Mouse (Mus musculus): ENCODE data around the gene Nsun2. TPM values are rescaled to one million over a fixed set of nuclear protein-coding genes. Genes with fewer than 3 reads are reported as not detected.
"Not testable (repeated sequence)": the region's sequence is repeated elsewhere in the genome, so short reads cannot be mapped to it uniquely, and the experiment has no call there.

The Nsun2 gene
- total RNA-seq, 2 experiments from 2014 or later = 40.7 to 41.0 TPM

DNA sequence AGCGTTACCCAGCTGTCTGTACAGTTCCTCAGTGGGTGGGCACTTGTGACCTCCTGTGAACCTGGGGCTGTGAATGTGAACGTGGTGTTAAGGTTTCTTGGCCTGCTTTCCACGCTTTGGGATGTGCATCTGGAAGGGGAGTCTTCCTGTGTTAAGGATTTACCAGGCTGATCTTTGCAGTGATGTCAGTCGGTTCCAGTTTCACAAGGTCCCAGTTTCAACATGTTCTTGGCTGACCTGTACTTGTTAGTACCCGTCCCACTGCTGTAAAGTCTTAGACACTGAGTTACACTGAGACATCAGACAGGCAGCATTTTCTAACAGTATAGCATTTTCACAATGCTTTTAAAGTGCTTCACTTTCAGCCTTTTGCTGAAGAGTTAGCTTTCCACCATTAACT is 90.3 kb downstream of the Nsun2 start:
- no peak for DNase-seq
- intact Hi-C loops (cut with DNase I) = no loop called here

DNA sequence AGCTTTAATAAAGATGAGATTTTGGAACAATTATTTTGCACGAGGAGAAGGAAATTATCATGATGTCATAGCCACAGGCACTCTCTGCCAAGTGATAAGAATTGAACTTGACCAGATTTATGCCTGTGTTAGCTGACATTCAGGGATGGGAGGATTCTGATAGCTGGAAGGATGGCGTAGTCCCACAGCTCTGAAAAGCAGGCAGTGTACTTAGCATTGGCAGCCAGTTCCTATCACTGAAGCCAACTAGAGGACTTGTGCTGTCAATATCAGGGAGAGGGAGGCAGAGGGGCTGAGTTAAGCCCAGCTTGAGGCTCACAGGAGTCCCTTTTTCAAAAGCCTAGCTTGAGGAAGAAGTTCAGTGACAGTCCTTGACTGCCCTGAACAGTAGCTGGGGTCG is 91.0 kb downstream of the Nsun2 start:
- intact Hi-C loops (cut with DNase I) = no loop called here
- no peak for DNase-seq

DNA sequence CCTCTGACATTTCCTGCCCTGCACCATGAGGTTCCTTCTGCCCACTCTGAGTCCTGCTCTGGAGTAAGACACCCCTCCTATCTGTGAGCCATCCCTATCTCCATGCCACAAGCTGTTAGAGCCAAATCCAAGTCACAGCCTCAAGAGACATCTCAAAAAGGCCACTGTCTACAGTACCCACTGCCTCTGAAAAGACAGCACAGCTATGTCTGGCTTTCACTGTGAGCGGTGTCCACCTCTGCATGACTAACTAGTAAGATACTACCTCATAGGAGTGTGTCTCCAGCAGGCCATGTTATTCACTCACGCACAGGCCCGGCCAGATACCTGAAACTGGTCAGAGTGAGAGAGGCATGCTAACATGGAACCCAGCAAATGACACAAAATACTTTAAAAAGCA is 94.4 kb downstream of the Nsun2 start:
- DNase-seq = no peak
- intact Hi-C loops (cut with DNase I) = no loop called here

DNA sequence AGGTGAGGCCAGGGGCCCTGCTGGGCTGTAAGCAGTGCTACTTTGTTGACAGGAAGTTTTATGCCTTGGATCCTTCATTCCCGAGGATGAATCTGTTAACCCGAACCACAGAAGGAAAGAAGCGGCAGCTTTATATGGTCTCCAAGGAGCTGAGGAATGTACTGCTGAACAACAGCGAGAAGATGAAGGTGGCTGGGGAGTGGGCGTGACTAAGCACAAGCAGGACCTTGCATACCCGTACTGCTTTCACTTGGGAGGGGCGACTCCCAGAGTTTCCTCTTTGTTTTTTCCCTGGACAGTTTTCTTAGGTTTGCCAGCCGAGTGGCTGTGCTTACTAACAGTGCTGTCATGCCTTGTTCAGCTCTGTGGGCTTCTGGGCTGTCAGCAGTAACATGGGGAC is 97.0 kb downstream of the Nsun2 start:
- no peak for DNase-seq
- intact Hi-C loops (cut with DNase I) = no loop called here

DNA sequence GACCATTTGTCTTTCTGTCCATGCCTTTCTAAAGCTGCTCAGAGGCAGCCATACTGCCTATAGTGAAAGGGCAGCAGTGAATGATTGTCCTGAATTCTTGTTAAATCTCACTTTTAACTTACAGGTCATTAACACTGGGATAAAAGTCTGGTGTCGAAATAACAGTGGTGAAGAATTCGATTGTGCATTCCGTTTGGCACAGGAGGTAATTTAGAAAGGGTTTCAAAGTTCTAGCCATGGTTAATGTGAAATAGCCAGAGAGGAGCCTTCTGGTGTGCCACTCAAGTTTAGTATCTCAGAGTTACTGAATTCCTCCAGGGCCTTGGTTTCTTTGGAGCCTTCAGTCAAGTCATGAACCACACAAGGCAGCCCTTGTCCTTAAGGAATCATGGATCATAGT is 97.6 kb downstream of the Nsun2 start:
- intact Hi-C loops (cut with DNase I) = no loop called here
- DNase-seq = no peak

DNA sequence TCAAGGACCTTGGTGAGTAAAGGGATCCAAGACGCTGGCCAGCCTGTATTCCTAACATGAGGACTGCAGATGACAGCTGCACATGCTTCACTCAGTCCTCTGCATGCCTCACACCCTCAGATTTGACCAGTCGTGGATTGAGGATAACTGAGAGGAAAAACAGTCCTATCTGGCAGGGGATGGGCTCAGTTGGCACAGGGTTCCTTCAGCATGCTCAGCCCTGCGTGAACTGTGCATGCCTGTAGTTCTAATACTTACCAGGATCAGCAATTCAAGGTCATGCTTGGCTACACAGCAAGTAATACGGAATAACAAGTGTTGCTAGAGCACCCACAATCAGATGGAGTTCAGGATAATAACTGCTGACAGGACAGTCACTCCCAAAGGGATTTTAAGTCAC is 98.1 kb downstream of the Nsun2 start:
- intact Hi-C loops (cut with DNase I) = no loop called here
- no peak for DNase-seq

DNA sequence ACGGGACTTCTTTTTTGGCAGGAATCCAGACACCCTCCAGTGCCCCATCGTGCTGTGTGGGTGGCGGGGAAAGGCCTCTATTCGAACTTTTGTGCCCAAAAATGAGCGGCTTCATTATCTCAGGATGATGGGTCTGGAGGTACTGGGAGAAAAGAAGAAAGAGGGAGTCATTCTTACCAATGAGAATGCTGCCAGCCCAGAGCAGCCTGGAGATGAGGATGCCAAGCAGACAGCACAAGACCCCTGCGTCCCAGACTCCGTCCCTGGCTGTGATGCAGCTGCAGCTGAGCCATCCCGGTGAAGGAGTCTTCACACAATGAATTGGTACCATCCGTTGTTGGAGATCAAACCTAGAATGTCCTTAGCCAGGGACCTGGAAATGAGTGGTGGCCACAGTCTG is 100.0 kb downstream of the Nsun2 start:
- intact Hi-C loops (cut with DNase I) = no loop called here
- DNase-seq = no peak

DNA sequence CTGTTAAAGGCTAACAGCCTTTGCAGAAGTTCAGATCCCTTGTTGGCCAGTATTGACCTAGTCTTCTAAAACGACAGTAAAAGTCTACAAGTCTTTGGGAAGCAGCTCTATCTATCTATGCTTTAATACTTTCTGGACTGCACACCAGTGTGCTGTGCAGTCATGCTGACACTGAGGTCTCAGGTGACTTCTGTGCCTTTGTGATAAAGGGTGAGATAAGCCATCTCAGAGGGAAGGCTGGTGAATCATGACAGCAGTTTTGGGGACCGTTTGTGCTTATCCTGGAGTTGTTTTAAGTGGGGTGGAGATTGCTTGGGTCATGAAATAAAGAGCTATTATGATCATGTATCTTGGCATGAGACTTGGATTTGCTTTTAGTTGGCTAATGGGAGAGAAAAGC is 100.4 kb downstream of the Nsun2 start:
- intact Hi-C loops (cut with DNase I) = no loop called here
- DNase-seq = no peak

DNA sequence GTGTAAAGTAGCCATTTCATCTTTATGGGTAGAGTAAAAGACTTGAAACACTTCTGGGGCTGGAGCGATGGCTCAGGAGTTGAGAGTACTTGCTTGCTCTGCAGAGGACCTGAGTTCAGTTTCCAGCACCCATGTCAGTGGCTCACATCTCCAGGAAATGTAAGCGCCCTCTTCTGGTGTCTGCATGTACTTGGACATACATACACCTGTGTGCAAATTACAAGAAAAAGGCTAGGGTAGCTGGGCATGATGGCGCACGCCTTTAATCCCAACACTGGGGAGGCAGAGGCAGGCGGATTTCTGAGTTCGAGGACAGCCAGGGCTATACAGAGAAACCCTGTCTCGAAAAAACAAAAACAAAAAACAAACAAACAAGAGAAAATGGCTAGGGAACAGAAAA is 102.3 kb downstream of the Nsun2 start:
- intact Hi-C loops (cut with DNase I) = not testable (repeated sequence)

DNA sequence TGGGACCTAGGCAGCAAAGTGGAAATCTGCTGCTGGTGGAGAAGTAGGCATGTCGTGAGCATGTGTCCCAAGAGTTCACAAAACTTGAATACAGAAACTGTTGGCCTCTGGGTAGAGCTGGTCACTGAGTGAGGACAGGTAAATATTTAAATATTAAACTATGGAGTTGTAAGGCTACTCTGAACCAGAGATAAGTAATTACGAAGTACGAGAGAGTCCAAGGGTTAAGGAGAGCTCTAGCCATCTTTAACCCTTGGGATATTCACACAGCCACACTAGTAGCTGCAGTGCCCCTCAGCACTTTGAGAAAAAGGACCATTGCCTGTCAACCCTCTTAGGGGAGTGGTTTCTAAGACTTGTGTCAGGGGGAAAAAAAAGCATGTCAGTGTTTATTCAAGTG is 102.8 kb downstream of the Nsun2 start:
- intact Hi-C loops (cut with DNase I) = no loop called here

More for the DNA sequence above, 102.3 kb downstream of the Nsun2 start:
- not testable (repeated sequence) for DNase-seq

DNA sequence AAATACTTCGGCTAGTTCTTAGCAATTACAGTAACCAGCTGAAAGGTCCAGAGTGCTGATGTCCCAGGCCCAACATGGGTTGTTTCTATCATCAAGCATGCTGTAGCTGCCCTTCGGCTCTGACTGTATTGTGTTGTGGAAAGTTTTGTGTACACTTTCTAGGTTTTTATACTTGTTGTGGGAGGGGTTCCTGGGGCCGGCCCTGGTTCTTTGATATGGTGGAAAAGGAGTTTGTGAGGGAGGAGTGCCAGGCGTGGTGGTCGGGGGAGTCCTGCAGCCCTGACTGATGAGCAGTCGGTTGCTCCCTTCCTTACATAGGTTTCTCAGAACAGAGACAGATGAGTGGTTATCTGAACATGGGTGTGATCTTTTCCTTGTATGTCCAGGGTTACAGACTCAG is 103.3 kb downstream of the Nsun2 start:
- intact Hi-C loops (cut with DNase I) = no loop called here
- DNase-seq = no peak

More for the DNA sequence above, 102.8 kb downstream of the Nsun2 start:
- no peak for DNase-seq

DNA sequence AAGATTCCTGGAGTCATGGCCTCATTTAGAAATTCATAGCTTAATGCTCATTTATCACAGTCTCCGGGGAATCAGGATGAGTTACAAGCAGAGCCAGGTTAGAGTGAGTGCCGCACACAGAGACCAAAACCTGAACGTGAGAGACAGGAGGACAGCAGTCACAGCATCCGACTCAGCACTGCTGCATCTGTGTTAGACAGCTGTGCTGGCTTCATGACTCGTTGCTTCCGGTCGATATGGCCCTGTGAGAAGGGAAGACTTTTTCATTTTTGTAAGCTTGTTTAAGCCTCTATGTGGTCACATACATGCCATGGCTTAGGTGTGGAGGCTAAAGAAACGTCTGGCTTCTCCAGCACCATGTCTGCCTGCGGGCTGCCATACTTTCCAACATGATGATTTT is 104.1 kb downstream of the Nsun2 start:
- intact Hi-C loops (cut with DNase I) = no loop called here
- no peak for DNase-seq

DNA sequence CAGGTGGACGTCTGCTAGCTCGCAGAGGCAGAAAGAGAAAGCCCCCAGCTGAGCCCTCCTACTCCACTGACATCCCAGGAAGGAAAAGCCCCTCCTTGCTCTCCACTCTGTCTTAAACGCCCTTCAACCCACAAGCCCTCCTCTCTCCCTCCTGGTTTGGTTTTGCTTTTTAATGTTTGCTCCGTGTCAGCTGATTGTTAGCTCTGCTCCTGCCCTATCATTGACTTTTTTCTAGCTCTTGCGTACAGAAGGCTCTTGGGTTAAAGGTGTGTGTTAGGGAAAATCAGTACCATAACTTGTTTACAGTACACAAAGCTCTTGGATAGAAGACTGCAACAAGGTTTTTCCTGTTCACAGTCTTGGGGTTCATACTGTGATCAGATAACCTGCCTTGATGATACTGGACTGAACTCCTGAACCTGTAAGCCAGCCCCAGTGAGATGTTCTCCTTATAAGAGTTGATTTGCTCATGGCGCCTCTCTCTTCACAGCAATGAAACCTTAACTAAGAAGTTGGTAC is 104.6 kb downstream of the Nsun2 start:
- DNase-seq = no peak

DNA sequence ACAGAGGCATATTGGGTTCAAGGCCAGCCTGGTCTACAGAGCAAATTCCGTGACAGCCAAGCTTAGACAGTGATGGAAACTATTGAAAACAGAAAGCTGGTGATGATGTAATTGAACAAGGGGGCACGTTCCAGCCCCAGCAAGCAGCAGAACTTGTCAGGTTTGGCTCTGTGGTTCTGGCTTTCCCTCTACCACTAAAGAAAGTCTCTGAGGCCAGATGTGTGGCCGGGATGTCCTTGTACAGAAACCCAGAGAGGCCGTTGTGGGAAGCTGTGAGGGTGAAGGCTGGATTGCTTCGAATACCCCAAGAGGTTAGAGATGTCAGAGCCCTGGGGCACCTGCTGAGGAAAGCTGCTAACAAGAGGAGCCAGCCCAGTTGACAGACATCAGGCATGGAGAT is 105.7 kb downstream of the Nsun2 start:
- intact Hi-C loops (cut with DNase I) = no loop called here
- no peak for DNase-seq

More for the DNA sequence above, 104.6 kb downstream of the Nsun2 start:
- intact Hi-C loops (cut with DNase I) = no loop called here

DNA sequence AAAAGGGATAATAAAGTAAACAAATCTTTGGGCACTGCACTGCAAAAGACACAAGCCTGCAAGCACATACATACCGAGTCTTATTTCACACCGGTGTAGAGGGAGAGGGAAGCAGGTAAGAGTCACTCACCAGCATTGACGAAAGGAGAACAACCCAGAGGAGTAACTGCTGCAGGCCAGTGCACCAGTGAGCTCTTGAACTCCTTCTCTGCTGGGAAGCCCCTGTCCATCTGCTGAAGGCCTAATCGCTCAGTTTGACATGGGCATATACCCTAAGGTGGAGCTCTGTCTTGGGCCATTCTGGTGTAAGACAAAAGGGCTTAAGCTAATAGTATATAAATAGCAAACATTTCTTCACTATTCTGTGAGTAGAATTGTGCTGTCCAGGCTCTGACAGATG is 106.6 kb downstream of the Nsun2 start:
- intact Hi-C loops (cut with DNase I) = no loop called here
- no peak for DNase-seq

DNA sequence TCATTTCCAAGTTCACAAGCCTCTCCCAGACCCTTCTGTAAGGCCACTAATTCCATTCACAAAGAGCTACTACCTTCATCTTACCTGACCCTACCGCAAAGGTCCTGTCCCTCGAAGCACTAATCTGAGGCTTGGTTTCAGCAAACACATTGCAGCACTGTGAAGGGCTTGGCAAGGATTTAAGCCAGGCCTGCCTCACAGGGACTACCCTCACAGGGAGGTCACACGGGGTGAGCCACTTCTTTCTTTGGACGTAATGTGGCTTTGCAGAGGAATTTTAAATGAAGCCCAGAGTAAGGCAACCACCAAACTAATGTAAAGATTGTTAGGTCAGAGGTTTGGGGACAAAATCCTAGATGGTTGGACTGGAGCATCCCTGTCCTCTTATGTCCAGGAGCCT is 107.0 kb downstream of the Nsun2 start:
- no peak for DNase-seq
- intact Hi-C loops (cut with DNase I) = no loop called here

DNA sequence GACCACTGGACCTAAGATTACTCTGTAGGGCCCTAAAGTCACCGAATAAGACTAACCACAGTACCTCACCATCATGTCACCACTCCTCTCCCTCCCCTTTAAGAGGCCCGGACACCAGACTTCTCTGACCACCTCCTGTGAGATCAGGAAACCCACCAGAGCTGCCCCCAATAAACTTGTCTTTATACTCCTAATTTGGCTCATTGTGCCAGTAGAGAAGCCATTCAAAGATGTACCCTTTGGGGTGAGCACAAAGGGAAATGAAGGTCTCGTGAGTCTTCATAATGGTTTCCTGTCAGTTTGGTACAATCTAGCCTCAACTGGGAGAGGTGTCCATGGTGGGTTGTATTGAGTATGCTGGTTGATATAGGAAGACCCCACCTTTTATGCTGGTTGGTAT is 107.5 kb downstream of the Nsun2 start:
- intact Hi-C loops (cut with DNase I) = no loop called here
- DNase-seq = no peak

DNA sequence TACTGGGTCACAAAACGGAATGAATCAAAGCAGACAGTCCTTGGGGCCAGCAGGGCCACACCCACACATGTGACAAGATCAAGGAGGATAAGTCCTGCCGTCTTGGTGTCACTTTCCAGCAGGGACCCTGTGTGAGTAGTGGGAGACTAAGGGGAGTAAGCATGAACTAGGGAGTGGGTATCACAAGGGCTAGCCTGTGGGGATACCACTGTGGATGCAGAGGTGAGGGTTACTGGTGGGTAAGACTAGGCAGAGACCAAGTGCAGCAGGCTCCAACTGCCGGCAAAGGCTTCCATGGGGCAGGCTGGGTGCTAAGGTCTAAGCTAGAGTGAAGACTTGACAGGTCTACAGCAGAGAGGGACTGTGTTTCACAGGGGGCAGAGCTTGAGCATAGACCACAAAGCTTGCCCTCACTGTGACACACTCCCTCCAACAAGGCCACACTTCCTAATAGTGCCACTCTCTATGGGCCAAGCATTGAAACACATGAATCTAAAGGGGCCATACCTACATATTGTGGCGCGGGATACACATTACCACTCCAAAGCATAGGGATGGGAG is 109.2 kb downstream of the Nsun2 start:
- intact Hi-C loops (cut with DNase I) = no loop called here
- DNase-seq = no peak

DNA sequence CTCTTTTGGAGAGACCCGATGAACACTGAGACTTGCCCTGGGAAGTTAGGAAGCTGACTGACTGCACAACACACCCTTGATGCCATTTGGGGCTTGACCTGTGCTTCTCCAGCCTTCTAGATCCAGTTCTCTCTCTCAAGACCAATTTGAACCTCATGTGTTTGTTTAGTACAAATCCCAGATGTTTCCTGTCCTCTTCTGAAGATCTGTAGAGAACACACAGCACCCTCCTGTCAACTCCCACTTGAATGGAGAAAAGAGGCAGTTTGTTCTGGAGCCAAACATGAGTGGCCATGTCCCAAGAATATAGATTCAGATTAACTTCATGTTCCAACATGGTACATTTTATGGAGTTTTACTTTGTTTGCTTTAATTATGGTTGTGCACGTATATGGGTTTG is 110.4 kb downstream of the Nsun2 start:
- intact Hi-C loops (cut with DNase I) = no loop called here
- DNase-seq = no peak

DNA sequence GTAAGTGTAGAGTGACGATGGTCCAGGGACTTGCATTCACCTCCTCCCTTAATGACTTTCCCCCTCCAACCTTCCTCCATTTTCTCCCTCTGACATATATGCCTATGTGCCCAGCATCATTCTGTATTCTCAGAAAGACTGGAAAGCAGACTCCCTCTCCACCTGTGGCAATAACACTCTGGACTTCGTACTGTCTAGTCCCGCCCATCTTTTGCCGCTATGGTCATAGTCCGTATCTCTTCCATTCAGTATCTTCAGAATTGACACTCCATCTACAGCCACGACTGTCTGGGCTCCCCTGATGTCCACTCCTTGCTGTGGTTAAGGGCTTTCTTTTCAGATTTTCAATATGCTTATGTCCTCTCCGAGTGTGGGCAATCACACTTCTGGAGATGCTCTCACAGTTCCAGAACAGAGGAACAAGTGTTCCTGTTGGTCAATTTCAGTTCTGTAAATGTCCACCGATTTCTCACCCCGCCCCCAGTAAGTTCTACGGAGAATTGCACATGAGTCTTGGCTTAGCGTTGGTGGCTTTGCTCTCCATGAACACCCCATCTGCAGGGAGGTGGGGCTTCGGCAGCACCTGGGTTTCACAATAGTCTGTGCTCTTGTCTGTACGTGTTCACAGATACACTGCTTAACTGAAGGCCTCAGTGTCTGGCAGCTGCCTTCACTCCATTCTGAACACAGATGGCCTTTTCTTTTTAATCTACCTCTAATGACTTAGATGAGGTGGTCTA is 111.1 kb downstream of the Nsun2 start:
- intact Hi-C loops (cut with DNase I) = no loop called here
- DNase-seq = no peak

DNA sequence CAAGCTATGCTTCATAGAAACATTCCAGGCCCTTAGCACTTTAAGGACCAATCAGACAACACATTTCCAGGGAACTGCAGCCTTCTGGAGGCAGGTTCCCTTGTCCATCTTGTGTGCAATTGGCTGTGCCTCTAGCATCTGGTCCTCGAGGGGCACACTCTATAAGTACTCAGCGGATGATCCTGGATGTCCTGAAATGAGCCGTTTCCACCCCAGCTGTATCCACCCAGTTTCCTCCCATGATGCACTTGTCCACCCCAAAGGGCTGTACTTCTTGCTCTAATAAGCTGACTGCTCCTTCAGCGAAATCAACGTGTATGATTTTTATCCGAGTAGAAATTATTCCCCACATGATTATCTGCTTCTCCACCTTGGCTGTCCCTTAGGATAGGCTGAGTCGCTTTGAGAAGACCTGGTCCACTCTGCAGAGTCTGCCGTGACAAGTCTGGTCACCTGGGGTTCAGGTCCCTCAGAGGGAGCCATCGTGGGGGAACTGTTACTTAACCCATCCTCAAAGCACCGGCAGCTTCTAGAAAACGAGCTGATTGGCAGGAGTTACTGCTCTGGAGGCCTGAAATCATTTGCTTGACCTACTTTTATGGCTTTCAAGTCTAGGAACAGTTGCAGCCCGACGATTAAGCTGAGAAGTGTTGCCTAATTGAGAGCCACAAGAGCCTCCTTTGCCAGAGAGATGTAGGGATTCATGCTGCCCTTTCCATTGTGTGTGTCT is 112.3 kb downstream of the Nsun2 start:
- no peak for DNase-seq
- intact Hi-C loops (cut with DNase I) = no loop called here

DNA sequence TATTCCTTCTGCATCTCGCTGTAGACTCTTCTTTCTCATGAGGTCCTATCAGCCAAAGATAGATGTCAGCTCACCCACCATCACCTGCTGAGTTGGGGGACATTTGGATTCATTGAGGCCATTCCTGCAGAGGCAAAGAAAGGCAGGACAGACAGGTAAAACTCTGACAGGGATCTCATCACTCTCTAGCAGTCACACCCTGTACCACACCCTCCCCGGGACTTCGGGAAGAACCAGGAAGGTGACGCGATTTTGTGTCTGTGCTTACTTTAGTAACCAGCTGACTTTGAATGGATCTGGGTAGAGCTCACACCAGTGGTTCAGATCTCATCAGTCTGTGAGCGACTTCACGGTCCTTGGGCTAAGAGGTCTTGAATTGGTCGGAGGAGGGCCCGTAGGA is 112.9 kb downstream of the Nsun2 start:
- no peak for DNase-seq
- intact Hi-C loops (cut with DNase I) = no loop called here

All from gastrocnemius, postnatal 36 days (tissue).